Mouse (Mus musculus) midbrain, embryonic 11.5 days (tissue): Measurements from ENCODE around the gene Ccdc92b. TPM values are rescaled to one million over a fixed set of nuclear protein-coding genes. Genes with fewer than 3 reads are reported as not detected.
A peak's percentile ranks its signal among the peaks of the same experiment; 100 is the strongest.
"Not testable (repeated sequence)": the region's sequence is repeated elsewhere in the genome, so short reads cannot be mapped to it uniquely, and the experiment has no call there.

Experiments
- ATAC-seq: fragments of 200-750 bp; cut with Nextera tagmentation; 2 replicates; pipeline ENCODE4 v1.8.0; 2017; ENCODE audit warnings: moderate TSS enrichment, moderate library complexity; ENCODE audit not compliant: low FRiP score
- DNase-seq: peaks from one replicate; pipeline ENCODE4 v3.0.0; 2015; ENCODE audit warnings: low spot score; ENCODE audit errors: missing footprints
- H3K27ac ChIP-seq: fragments of 300-500 bp; sonication (generic); 2 replicates; pipeline ENCODE4 v1.5.1; 2014; ENCODE audit warnings: low read depth, low read length
- H3K27me3 ChIP-seq: fragments of 300-500 bp; sonication (generic); 2 replicates; pipeline ENCODE4 v1.6.1; 2014; ENCODE audit warnings: mild to moderate bottlenecking, low read length, moderate library complexity, mixed read lengths; ENCODE audit not compliant: control insufficient read depth, insufficient read depth
- H3K36me3 ChIP-seq: fragments of 300-500 bp; sonication (generic); 2 replicates; pipeline ENCODE4 v1.6.1; 2014; ENCODE audit warnings: mild to moderate bottlenecking, low read length, moderate library complexity, mixed read lengths; ENCODE audit not compliant: control insufficient read depth, insufficient read depth
- H3K4me1 ChIP-seq: fragments of 300-500 bp; sonication (generic); 2 replicates; pipeline ENCODE4 v1.6.1; 2014; ENCODE audit warnings: low read length; ENCODE audit not compliant: control insufficient read depth, insufficient read depth
- H3K4me2 ChIP-seq: fragments of 300-500 bp; sonication (generic); 2 replicates; pipeline ENCODE4 v1.6.1; 2014; ENCODE audit warnings: mild to moderate bottlenecking, moderate library complexity
- H3K4me3 ChIP-seq: fragments of 300-500 bp; sonication (generic); 2 replicates; pipeline ENCODE4 v1.5.1; 2014; ENCODE audit warnings: low read depth, low read length
- H3K9ac ChIP-seq: fragments of 300-500 bp; sonication (generic); 2 replicates; pipeline ENCODE4 v1.6.1; 2014; ENCODE audit warnings: low read length
- H3K9me3 ChIP-seq: fragments of 300-500 bp; sonication (generic); 2 replicates; pipeline ENCODE4 v1.6.1; 2016; ENCODE audit warnings: low read length; ENCODE audit not compliant: control insufficient read depth
- WGBS: fragments of 180-500 bp; shearing (Covaris S2); extraction: QIAGEN DNeasy Blood & Tissue Kit; methylation state at CpG from one replicate; pipeline ENCODE4 v1.1.7; 2014; 5-methylcytosine and 5-hydroxymethylcytosine counted together
- polyA plus RNA-seq: library from polyadenylated mRNA; unstranded; fragments of >200 nt; fragmentation: Nextera tagmentation; extraction: Ambion mirVana; gene quantifications from 2 replicates; pipeline ENCODE4 v1.2.1, GENCODE M21; 2014

Gene Ccdc92b
- polyA plus RNA-seq, result 1.1 and 1.6 TPM in 2 replicates

DNA sequence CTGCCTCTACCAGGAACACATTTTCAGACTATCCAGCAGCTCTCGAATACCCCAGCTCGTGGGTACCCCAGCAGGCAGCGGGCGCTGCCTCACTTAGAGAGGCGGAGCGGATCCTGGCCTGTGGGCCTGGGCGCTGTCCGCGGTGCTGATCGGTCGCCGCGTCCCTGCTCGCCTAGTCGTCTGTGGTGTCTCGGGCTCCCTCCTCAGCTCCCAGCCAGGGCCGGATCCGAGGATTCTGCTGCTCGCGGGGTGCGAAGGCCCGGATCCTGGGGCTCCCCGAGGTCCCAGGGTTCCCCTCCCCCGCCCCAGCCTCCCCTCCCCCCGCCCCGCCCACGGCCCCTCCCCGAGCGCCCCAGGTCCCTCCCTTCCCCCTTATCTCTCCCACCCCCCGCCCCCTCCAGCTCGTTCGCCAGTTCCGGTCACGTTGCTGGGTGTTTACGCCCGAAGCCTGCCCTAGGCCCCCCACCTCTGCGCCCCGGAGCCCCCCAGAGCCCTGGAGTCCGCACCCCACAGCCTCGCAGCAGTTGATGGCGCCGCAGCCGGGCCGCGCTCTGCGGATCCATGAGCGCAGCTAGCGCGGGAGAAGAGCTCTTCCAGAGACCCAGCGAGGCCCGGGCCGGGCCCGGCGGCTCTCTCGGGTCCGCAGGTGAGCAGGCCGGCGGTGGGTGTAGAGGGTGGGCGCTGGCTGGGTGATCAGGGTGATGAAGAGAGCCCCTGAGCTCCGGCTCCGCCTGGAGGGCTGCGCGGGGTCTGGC lies at the start of gene Ccdc92b:
Gene Ccdc92b (plus strand): TSS at position 405 of the 755 bp plus-strand sequence.
- Histone ChIP-seq H3K27me3 (peaks cover 14% of the 10 kb centered on the region), H3K4me3 (peak within 1 kb of the TSS; percentile 50), H3K27ac (no peak within 1 kb of the TSS), H3K9ac (peak within 1 kb of the TSS; percentile 57), H3K4me2 (peak within 1 kb of the TSS; percentile 71), H3K9me3 (no peaks in the 10 kb centered on the region), H3K36me3 (no peaks in the 10 kb centered on the region), H3K4me1 (peaks cover 3% of the 10 kb centered on the region; the same call in 1 of the 2 replicates)
- DNase-seq (peak; percentile 97), ATAC-seq (peak; percentile 88)
- under 1% methylated on average over 44 of the region's 63 CpGs for WGBS

DNA sequence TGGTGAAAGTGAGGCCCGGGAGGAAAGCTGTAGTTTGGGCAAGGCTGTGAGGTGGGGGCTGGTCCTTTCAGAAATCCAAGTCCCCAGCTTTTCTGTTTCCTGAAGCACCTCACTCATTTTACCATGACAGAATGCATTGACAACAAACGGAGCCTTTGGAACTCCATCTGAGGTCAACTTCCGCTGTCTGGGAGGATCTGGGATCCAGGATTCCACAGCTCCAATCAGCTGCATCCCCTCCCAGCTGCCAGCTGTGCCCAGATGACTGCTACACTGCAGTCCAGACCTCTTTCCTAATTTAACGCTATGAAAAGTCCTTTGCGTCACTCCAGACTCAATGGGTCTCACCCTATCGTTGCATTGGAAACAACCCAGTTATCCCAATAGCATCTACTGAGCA lies 49.7 kb upstream of the Ccdc92b start:
- WGBS, result 77% methylated on average over 6 of the region's 6 CpGs
- no peak overlapping the region for H3K27ac ChIP-seq
- peak; percentile 35 for DNase-seq

DNA sequence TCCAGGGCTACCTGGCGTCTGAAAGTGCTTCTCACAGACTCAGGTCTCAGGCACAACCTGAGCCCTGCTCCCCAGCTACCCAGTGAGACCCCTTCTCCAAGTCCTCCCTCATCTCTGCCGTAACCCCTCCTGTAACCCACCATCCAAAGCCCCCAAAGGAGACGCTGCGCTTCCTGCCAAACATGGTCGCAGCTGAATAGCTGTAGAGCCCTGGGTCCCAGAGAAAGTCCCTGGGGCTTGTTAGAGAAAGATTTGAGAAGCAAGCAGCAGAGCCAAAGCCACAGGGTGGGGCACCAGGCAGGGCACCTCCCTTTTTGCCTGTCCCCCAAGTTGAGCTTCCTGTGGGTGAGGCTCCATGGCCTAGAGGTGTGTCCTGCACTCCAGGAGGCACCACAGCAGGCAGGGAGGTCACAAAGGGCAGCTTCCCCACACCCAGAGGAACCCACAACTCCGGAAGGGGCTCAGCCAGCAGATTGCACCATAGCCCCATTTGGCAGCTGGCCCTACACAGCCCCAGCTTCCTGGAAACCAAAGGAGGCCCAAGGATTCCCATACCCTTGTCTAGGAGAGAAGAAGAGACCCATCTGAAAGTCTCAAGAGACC lies 46.8 kb upstream of the Ccdc92b start:
- Histone ChIP-seq H3K4me1 (no peaks in the 10 kb centered on the region), H3K9ac (no peak overlapping the region), H3K9me3 (no peaks in the 10 kb centered on the region), H3K27me3 (no peaks in the 10 kb centered on the region), H3K4me3 (no peak overlapping the region), H3K36me3 (no peaks in the 10 kb centered on the region), H3K27ac (no peak overlapping the region), H3K4me2 (no peak overlapping the region)
- DNase-seq (no peak), ATAC-seq (no peak)
- 85% methylated on average over 6 of the region's 6 CpGs for WGBS

More for the DNA sequence above, 49.7 kb upstream of the Ccdc92b start:
- no peaks in the 10 kb centered on the region for H3K27me3 ChIP-seq
- H3K36me3 ChIP-seq, result no peaks in the 10 kb centered on the region
- H3K4me3 ChIP-seq, result no peak overlapping the region
- H3K4me2 ChIP-seq, result no peak overlapping the region
- no peaks in the 10 kb centered on the region for H3K4me1 ChIP-seq
- no peak for ATAC-seq
- H3K9me3 ChIP-seq, result no peaks in the 10 kb centered on the region
- H3K9ac ChIP-seq, result no peak overlapping the region

DNA sequence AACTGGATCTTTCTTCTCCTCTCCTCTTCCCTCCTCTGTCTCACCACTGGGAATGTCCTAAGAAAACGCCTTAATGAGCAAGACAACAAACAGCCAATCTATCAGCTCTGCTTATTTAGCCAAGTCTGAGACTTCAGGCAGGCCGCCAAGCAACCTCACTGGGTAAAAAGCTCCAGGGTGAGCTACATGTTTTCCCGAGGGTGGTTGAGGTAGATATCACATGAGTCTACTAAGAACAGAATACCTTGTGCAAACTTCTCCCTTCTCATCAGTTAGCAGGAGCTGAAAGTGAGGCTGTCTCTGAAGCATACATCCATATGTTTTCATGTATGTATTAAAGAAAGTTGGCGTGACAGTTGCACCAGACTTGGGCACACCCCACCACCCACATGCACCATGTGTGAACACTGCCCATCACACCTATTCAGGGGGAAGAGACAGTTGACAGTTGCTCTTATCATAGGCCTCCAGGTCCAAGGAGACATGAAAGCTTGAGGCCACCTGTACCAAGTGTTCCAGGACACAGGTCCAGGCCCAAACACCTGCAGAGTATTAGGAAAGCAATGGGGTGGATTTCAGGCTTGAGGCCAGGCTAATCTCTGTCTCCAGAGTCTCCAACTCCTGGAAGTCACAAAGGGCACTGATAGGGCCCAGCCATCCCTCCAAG lies 44.5 kb upstream of the Ccdc92b start:
- Histone ChIP-seq H3K9ac (no peak overlapping the region), H3K4me2 (no peak overlapping the region), H3K36me3 (no peaks in the 10 kb centered on the region), H3K4me1 (no peaks in the 10 kb centered on the region), H3K4me3 (no peak overlapping the region), H3K27me3 (no peaks in the 10 kb centered on the region), H3K9me3 (no peaks in the 10 kb centered on the region), H3K27ac (no peak overlapping the region)
- DNase-seq, result no peak
- 85% methylated on average over 4 of the region's 4 CpGs for WGBS
- ATAC-seq, result no peak

DNA sequence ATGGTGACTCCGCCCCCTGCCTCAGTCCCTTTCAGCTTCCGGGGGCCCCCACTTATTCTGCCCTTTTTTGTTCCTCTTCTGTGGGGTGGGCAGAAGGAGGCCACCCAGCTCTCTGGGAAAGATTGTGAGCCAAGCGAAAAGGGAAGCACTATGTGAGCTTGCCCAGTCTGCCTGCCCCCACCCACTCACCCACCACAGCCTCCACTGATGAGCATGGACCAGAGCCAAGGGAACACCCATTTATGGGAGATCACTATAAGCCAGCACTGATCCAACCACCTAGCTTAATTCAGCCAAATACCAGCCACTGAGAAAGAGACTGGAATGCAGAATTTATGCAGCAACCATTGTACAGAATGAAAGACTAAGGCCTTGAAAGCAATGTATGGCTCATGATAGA lies 43.5 kb upstream of the Ccdc92b start:
- no peaks in the 10 kb centered on the region for H3K36me3 ChIP-seq
- no peak overlapping the region for H3K9ac ChIP-seq
- no peak overlapping the region for H3K4me2 ChIP-seq
- ATAC-seq (no peak), DNase-seq (peak; percentile 35)
- no peaks in the 10 kb centered on the region for H3K27me3 ChIP-seq
- 81% methylated on average over 3 of the region's 3 CpGs for WGBS
- H3K4me1 ChIP-seq, result no peaks in the 10 kb centered on the region
- no peak overlapping the region for H3K27ac ChIP-seq
- H3K9me3 ChIP-seq, result no peaks in the 10 kb centered on the region
- no peak overlapping the region for H3K4me3 ChIP-seq

DNA sequence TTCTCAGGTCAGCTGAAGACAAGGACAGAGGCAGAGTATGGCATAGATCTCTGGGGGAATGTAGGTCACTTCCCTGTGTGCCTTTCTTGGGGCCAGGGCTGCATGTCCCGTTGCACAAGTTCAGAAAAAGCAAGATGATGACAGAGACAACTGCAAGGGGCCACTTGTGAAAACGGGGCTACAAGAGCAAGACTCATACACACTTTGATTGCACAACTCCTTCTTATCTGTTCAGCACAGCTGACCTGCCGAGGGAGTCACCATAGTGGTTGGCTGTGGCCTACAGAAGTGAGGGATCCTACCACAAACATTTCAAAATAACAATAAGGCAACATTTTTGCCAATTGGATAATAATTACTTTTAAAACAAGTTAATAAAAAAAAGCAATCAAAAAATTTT lies 42.3 kb upstream of the Ccdc92b start:
- H3K9me3 ChIP-seq, result no peaks in the 10 kb centered on the region
- H3K4me3 ChIP-seq, result no peak overlapping the region
- no peak overlapping the region for H3K9ac ChIP-seq
- ATAC-seq (no peak), DNase-seq (no peak)
- H3K27ac ChIP-seq, result no peak overlapping the region
- WGBS, result 68% methylated on average over 3 of the region's 3 CpGs
- H3K36me3 ChIP-seq, result no peaks in the 10 kb centered on the region
- H3K4me2 ChIP-seq, result no peak overlapping the region
- H3K27me3 ChIP-seq, result no peaks in the 10 kb centered on the region
- no peaks in the 10 kb centered on the region for H3K4me1 ChIP-seq

DNA sequence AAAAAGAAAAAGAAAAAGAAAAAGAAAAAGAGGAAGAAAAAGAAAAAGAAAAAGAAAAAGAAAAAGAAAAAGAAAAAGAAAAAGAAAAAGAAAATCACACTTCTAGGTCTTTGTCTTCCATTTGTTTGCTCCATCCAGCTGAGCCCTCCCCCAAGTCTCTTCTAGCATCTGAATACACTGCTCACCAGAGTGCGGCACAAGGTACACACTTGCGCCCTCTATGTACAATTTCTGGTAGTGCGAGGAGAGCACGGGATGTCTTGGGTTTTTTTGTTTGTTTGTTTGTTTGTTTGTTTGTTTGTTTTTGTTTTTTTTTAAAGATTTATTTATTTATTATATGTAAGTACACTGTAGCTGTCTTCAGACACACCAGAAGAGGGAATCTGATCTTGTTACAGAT lies 38.1 kb upstream of the Ccdc92b start:
- not testable (repeated sequence) for H3K9ac ChIP-seq, DNase-seq, H3K4me3 ChIP-seq, H3K27ac ChIP-seq, H3K27me3 ChIP-seq, H3K4me2 ChIP-seq, H3K4me1 ChIP-seq, ATAC-seq, H3K9me3 ChIP-seq, H3K36me3 ChIP-seq
- WGBS, result 53% methylated on average over 4 of the region's 4 CpGs

DNA sequence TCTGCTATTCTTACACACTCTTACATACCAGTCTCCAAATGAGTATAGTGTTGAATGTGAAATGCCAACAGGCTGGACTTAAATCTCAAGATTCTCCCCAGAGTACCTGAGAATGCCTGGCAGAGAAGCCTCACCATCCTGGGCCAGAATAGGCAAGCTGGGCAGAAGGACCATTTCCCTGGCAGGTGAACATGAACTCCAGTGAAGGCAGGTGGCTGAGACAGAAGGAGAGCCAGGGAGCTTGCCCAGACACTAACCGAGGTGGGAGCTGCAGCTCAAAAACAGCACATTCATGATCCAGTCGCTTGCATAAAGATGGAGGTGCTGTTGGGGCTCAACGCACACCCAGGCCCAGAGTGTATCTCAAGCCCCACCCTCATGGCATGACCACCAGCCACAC lies 36.9 kb upstream of the Ccdc92b start:
- Histone ChIP-seq H3K4me2 (no peak overlapping the region), H3K36me3 (no peaks in the 10 kb centered on the region), H3K9ac (no peak overlapping the region), H3K4me3 (no peak overlapping the region), H3K27ac (no peak overlapping the region), H3K27me3 (no peaks in the 10 kb centered on the region), H3K9me3 (no peaks in the 10 kb centered on the region), H3K4me1 (no peaks in the 10 kb centered on the region)
- DNase-seq (no peak), ATAC-seq (no peak)
- 85% methylated on average over 3 of the region's 3 CpGs for WGBS

DNA sequence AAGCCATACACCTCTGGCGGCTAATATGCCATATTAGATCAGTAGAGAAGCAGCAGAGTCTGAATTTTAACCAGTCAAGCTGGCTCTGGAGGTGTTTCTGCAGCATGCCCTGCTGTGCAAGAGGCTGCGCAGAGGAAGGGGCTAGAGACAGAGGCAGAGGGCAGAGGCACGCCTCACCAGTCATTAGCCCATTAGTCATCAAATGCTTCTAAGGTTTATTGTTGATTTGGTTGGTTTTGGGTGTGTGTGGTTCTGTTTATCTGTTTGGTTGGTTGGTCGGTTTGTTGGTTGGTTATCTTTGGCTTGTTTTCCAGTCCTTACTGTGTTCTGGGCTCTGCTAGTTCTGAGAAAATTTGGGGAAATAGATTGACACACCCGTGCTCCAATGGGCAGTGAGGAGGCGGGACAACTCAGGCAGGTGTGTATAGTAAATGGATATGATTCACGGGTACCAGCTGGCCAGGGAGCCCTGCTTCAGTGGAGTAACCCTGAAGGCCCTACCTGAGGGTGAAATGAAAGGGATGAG lies 35.5 kb upstream of the Ccdc92b start:
- H3K27ac ChIP-seq, result no peak overlapping the region
- H3K4me2 ChIP-seq, result no peak overlapping the region
- 74% methylated on average over 7 of the region's 7 CpGs for WGBS
- DNase-seq, result no peak
- peaks cover 10% of the 10 kb centered on the region for H3K27me3 ChIP-seq
- no peaks in the 10 kb centered on the region for H3K9me3 ChIP-seq
- no peak for ATAC-seq
- no peaks in the 10 kb centered on the region for H3K4me1 ChIP-seq
- H3K4me3 ChIP-seq, result no peak overlapping the region
- no peaks in the 10 kb centered on the region for H3K36me3 ChIP-seq
- H3K9ac ChIP-seq, result no peak overlapping the region
